Mouse (Mus musculus): Measurements from ENCODE around the gene Faap20.

GRCm38 (mm10) chr4:155236737-155237385 lies 12.7 kb upstream of the Faap20 start:
- TF ChIP-seq MAX (IDR thresholded peaks at IDR 0.05) (no peak), CTCF (IDR thresholded peaks at IDR 0.05; ENCODE audit: control insufficient read depth, insufficient read depth, insufficient read length) (no peak), MYOG (IDR thresholded peaks at IDR 0.05; ENCODE audit: control insufficient read depth, extremely low read depth, insufficient read length) (no peak), MYOD1 (IDR thresholded peaks at IDR 0.05; ENCODE audit: control insufficient read depth, insufficient read length, low read depth) (no peak), CEBPB (IDR thresholded peaks at IDR 0.05; ENCODE audit: low read depth) (no peak), USF1 (IDR thresholded peaks at IDR 0.05; ENCODE audit: low read depth) (no peak)
